Mouse (Mus musculus) urinary bladder, adult 2 months (tissue): ENCODE data around the gene Msantd2. TPM values are rescaled to one million over a fixed set of nuclear protein-coding genes. Genes with fewer than 3 reads are reported as not detected.

Experiments used
- DNase-seq: peaks from one replicate; pipeline ENCODE4 v3.0.0; 2022; ENCODE audit warnings: low spot score
- polyA plus RNA-seq: library from polyadenylated mRNA; depleted of rRNA; stranded (reverse); fragments of >200 nt; gene quantifications from 2 replicates; pipeline ENCODE4 v1.2.3, GENCODE M21; 2012; rRNA removed

Gene Msantd2
- polyA plus RNA-seq, 1 experiment: 24.7 TPM

- DNase-seq: no peak
Observed at GRCm38 (mm10) chr9:37568605-37569214, 79.6 kb downstream of the Msantd2 start.

GRCm38 (mm10) chr9:37569231-37569835, 80.2 kb downstream of the Msantd2 start:
- DNase-seq: no peak

- DNase-seq: no peak
Observed at GRCm38 (mm10) chr9:37572204-37572876, 83.2 kb downstream of the Msantd2 start.

Other genes with a start within 250 kb of the Msantd2 start
- 4.7 and 5.2 TPM in 2 replicates for gene Slc37a2, start 233.6 kb upstream of the Msantd2 start, polyA plus RNA-seq
- gene Ccdc15, start 140.9 kb upstream of the Msantd2 start, polyA plus RNA-seq: 1.3 and 1.4 TPM in 2 replicates
- gene Hepacam, start 122.0 kb upstream of the Msantd2 start, polyA plus RNA-seq: 0.18 and 0.21 TPM in 2 replicates
- gene Robo4, start 87.4 kb upstream of the Msantd2 start, polyA plus RNA-seq: 10.5 and 12.4 TPM in 2 replicates
- gene Robo3, start 56.1 kb upstream of the Msantd2 start, polyA plus RNA-seq: 0.07 and 0.12 TPM in 2 replicates
- gene Esam, start 38.8 kb downstream of the Msantd2 start, polyA plus RNA-seq: 56.0 and 57.2 TPM in 2 replicates
- 151 and 161 TPM in 2 replicates for gene Vsig2, start 49.9 kb downstream of the Msantd2 start, polyA plus RNA-seq
- gene Nrgn, start 63.6 kb downstream of the Msantd2 start, polyA plus RNA-seq: 1.8 and 1.9 TPM in 2 replicates
- gene Siae, start 66.4 kb downstream of the Msantd2 start, polyA plus RNA-seq: 16.6 and 17.1 TPM in 2 replicates
- gene Spa17, start 124.4 kb downstream of the Msantd2 start, polyA plus RNA-seq: 2.2 and 3.8 TPM in 2 replicates
- gene Tbrg1, start 168.0 kb downstream of the Msantd2 start, polyA plus RNA-seq: 77.0 and 83.6 TPM in 2 replicates
- gene Panx3, start 179.9 kb downstream of the Msantd2 start, polyA plus RNA-seq: not detected in 2 replicates
- gene Olfr160, start 226.9 kb downstream of the Msantd2 start, polyA plus RNA-seq: not detected in 2 replicates